Mouse (Mus musculus) MEL (cell line): ENCODE measurements around the gene Cdca5. TPM values are rescaled to one million over a fixed set of nuclear protein-coding genes. Genes with fewer than 3 reads are reported as not detected.

Source experiments
- DNase-seq: peaks from one replicate; pipeline ENCODE4 v3.0.0; 2011; ENCODE audit warnings: low read depth, low spot score
- H3K27ac ChIP-seq: 2 replicates; pipeline ENCODE4 v1.5.1; 2012; ENCODE audit warnings: low read depth, mild to moderate bottlenecking, control low read depth, low read length, moderate library complexity; ENCODE audit not compliant: control insufficient read depth
- H3K27me3 ChIP-seq, 2 experiments: fragments of 150-350 bp in 1 of 2; sonication (generic) in 1 of 2; 2 replicates each; pipeline ENCODE4 v1.6.1; 2012; ENCODE audit warnings: low read length in 2 of 2, mild to moderate bottlenecking in 2 of 2, improper control_type of control experiment in 1 of 2, moderate library complexity in 1 of 2; ENCODE audit not compliant: insufficient read depth in 2 of 2, control insufficient read depth in 1 of 2
- H3K36me3 ChIP-seq, 2 experiments: 2 replicates each; pipeline ENCODE4 v1.6.1; 2012 to 2014; ENCODE audit warnings: low read length in 2 of 2, improper control_type of control experiment in 1 of 2, inconsistent platforms in 1 of 2, mild to moderate bottlenecking in 1 of 2; ENCODE audit not compliant: insufficient read depth in 2 of 2, control insufficient read depth in 1 of 2
- H3K4me1 ChIP-seq, 2 experiments: fragments of 150-350 bp in 1 of 2; sonication (generic) in 1 of 2; 2 replicates each; pipeline ENCODE4 v1.6.1; 2012; ENCODE audit warnings: low read length in 2 of 2, improper control_type of control experiment in 1 of 2, mild to moderate bottlenecking in 1 of 2; ENCODE audit not compliant: insufficient read depth in 2 of 2, control insufficient read depth in 1 of 2
- H3K4me3 ChIP-seq, 2 experiments: fragments of 150-350 bp in 1 of 2; sonication (generic) in 1 of 2; 2 replicates each; pipeline ENCODE4 v1.5.1; 2012; ENCODE audit warnings: low read depth in 2 of 2, low read length in 2 of 2, mild to moderate bottlenecking in 2 of 2, moderate library complexity in 2 of 2, control low read depth in 1 of 2, improper control_type of control experiment in 1 of 2; ENCODE audit not compliant: control insufficient read depth in 1 of 2, insufficient read depth in 1 of 2
- H3K79me2 ChIP-seq: 2 replicates; pipeline ENCODE4 v1.6.1; 2012; ENCODE audit warnings: mild to moderate bottlenecking, low read length, moderate library complexity; ENCODE audit not compliant: control insufficient read depth, poor library complexity, insufficient read depth
- H3K9ac ChIP-seq: 2 replicates; pipeline ENCODE4 v1.6.1; 2012; ENCODE audit warnings: low read depth, mild to moderate bottlenecking, control low read depth, low read length, moderate library complexity; ENCODE audit not compliant: control insufficient read depth, poor library complexity, severe bottlenecking
- H3K9me3 ChIP-seq: fragments of 150-350 bp; sonication (generic); replicated peaks from 2 replicates; pipeline ENCODE4 v1.6.1; 2012; ENCODE audit warnings: mild to moderate bottlenecking, low read length, improper control_type of control experiment, moderate library complexity; ENCODE audit not compliant: insufficient read depth
- CHD1 ChIP-seq: IDR thresholded peaks from 2 replicates; pipeline ENCODE4 v1.6.1; 2012; ENCODE audit warnings: low read depth, mild to moderate bottlenecking, inconsistent platforms, low read length, improper control_type of control experiment
- CHD2 ChIP-seq: IDR thresholded peaks from 2 replicates; pipeline ENCODE4 v1.6.1; 2011; ENCODE audit warnings: low read length, improper control_type of control experiment
- CTCF ChIP-seq, 3 experiments: IDR thresholded peaks in 2 of 3; conservative IDR thresholded peaks in 1 of 3; 2 replicates each; pipeline ENCODE4 v1.5.1; 2011 to 2012; ENCODE audit warnings: low read length in 3 of 3, low read depth in 2 of 3, mild to moderate bottlenecking in 2 of 3, improper control_type of control experiment in 1 of 3, inconsistent platforms in 1 of 3, mixed read lengths in 1 of 3, moderate library complexity in 1 of 3; ENCODE audit not compliant: control insufficient read depth in 1 of 3, insufficient read depth in 1 of 3, poor library complexity in 1 of 3, severe bottlenecking in 1 of 3
- E2F4 ChIP-seq: IDR thresholded peaks from 2 replicates; pipeline ENCODE4 v1.6.1; 2011; ENCODE audit warnings: low read depth, low read length, improper control_type of control experiment, borderline replicate concordance
- GABPA ChIP-seq: IDR thresholded peaks from 2 replicates; pipeline ENCODE4 v1.6.1; 2012; ENCODE audit warnings: low read depth, mild to moderate bottlenecking, inconsistent platforms, low read length, improper control_type of control experiment, moderate library complexity
- HCFC1 ChIP-seq: IDR thresholded peaks from 2 replicates; pipeline ENCODE4 v1.6.1; 2012; ENCODE audit warnings: low read depth, mild to moderate bottlenecking, inconsistent platforms, low read length, improper control_type of control experiment, moderate library complexity
- JUND ChIP-seq: IDR thresholded peaks from 2 replicates; pipeline ENCODE4 v1.6.1; 2011; ENCODE audit warnings: low read depth, mild to moderate bottlenecking, improper control_type of control experiment, low read length
- KAT2A ChIP-seq: conservative IDR thresholded peaks from 2 replicates; pipeline ENCODE4 v1.6.1; 2012; ENCODE audit warnings: low read depth, low read length, improper control_type of control experiment, inconsistent platforms
- MAFK ChIP-seq: IDR thresholded peaks from 2 replicates; pipeline ENCODE4 v1.6.1; 2011; ENCODE audit warnings: low read depth, mild to moderate bottlenecking, low read length, improper control_type of control experiment, borderline replicate concordance
- MAX ChIP-seq: IDR thresholded peaks from 2 replicates; pipeline ENCODE4 v1.6.1; 2011; ENCODE audit warnings: low read length, improper control_type of control experiment
- MEF2A ChIP-seq: IDR thresholded peaks from 2 replicates; pipeline ENCODE4 v1.6.1; 2014; ENCODE audit warnings: low read depth, mild to moderate bottlenecking, inconsistent platforms, low read length, improper control_type of control experiment; ENCODE audit not compliant: poor library complexity, insufficient replicate concordance, severe bottlenecking; ENCODE audit errors: extremely low read depth
- MXI1 ChIP-seq: IDR thresholded peaks from 2 replicates; pipeline ENCODE4 v1.6.1; 2011; ENCODE audit warnings: mild to moderate bottlenecking, low read depth, low read length, improper control_type of control experiment
- MYC ChIP-seq: IDR thresholded peaks from 2 replicates; pipeline ENCODE4 v1.6.1; 2011; ENCODE audit warnings: low read depth, mild to moderate bottlenecking, low read length, improper control_type of control experiment, moderate library complexity
- NELFE ChIP-seq: IDR thresholded peaks from 2 replicates; pipeline ENCODE4 v1.6.1; 2011; ENCODE audit warnings: low read depth, low read length, improper control_type of control experiment
- SIN3A ChIP-seq: IDR thresholded peaks from 2 replicates; pipeline ENCODE4 v1.6.1; 2012; ENCODE audit warnings: low read length, improper control_type of control experiment, inconsistent platforms
- TAL1 ChIP-seq: IDR thresholded peaks from 2 replicates; pipeline ENCODE4 v1.6.1; 2012; ENCODE audit warnings: mild to moderate bottlenecking, inconsistent platforms, low read length, moderate library complexity, mixed read lengths
- TCF12 ChIP-seq: IDR thresholded peaks from 2 replicates; pipeline ENCODE4 v1.6.1; 2014; ENCODE audit warnings: low read depth, mild to moderate bottlenecking, inconsistent platforms, low read length, improper control_type of control experiment, moderate library complexity
- ZNF384 ChIP-seq: IDR thresholded peaks from 2 replicates; pipeline ENCODE4 v1.6.1; 2012; ENCODE audit warnings: low read depth, mild to moderate bottlenecking, inconsistent platforms, low read length, improper control_type of control experiment
- polyA plus RNA-seq, 2 experiments: library from polyadenylated mRNA; stranded (reverse) in 1 of 2; unstranded in 1 of 2; fragments of >175 nt in 1 of 2; fragments of >200 nt in 1 of 2; gene quantifications; 2 replicates each; pipeline versions ENCODE4 v1.2.1 to v1.2.4; 2012; ENCODE audit warnings: low replicate concordance in 2 of 2, low read depth in 1 of 2; ENCODE audit not compliant: insufficient read length in 2 of 2, insufficient read depth in 1 of 2, missing spikeins in 1 of 2
- total RNA-seq: library from RNA; depleted of rRNA; stranded (reverse); fragments of 300-350 nt; gene quantifications from 2 replicates; pipeline ENCODE4 v1.2.3, GENCODE M21; 2012

The Cdca5 gene
- total and polyA plus RNA-seq, 3 experiments = 48.5 to 56.5 TPM; not detected in 1

DNA sequence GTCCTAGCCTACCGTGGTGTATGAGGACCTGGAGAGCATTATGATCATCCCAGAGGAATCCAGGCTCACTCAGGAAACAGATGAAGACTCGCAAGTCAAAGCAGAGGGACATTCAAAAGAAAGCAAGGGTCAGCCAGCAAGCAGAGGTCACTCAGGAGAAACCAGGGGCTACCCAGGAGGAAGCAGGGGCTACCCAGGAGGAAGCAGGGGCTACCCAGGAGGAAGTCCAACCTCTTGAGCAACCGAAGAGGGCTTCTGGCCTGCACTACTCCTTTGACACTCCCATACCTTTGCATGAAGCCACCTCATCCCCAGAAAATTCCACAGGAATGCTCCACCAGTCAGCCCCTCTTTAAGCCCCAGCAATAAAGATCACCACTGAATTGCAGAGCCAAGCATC lies 13.1 kb downstream of the Cdca5 start:
- DNase-seq = no peak
- H3K27ac ChIP-seq = no peak overlapping the region
- H3K4me3 ChIP-seq = no peak overlapping the region
- no peaks in the 10 kb centered on the region for H3K9me3 ChIP-seq
- H3K36me3 ChIP-seq = peaks cover 2 to 16% of the 10 kb centered on the region in 2 experiments; a peak in 3 of 4 replicates
- H3K9ac ChIP-seq = no peak overlapping the region
- no peaks in the 10 kb centered on the region for H3K27me3 ChIP-seq
- H3K4me1 ChIP-seq = peaks cover 10 to 21% of the 10 kb centered on the region in 2 experiments
- no peaks in the 10 kb centered on the region for H3K79me2 ChIP-seq
- TF ChIP-seq E2F4 (no peak), MXI1 (no peak), SIN3A (no peak), MAFK (no peak), KAT2A (no peak), HCFC1 (no peak), MEF2A (no peak), MYC (no peak), CHD1 (no peak), CTCF (IDR thresholded peaks at IDR 0.05 in 2 of 3, conservative IDR thresholded peaks at IDR 0.05 in 1 of 3; ENCODE audit: control insufficient read depth in 1 of 3, insufficient read depth in 1 of 3, low read depth in 2 of 3, low read length in 3 of 3, poor library complexity in 1 of 3, severe bottlenecking in 1 of 3) (no peak), CHD2 (no peak), GABPA (no peak), TAL1 (no peak), JUND (no peak), MAX (no peak)
- TF ChIP-seq, all 39 proteins: peak for 0

- Histone ChIP-seq H3K79me2 (no peaks in the 10 kb centered on the region), H3K36me3 (peaks cover 0 to 39% of the 10 kb centered on the region in 2 experiments; a peak in 2 of 4 replicates), H3K27me3 (no peaks in the 10 kb centered on the region), H3K4me3 (no peak overlapping the region), H3K27ac (no peak overlapping the region), H3K9me3 (no peaks in the 10 kb centered on the region), H3K4me1 (peaks cover 28 to 43% of the 10 kb centered on the region in 2 experiments), H3K9ac (no peak overlapping the region)
- TF ChIP-seq ZNF384 (no peak), NELFE (no peak), TCF12 (no peak)
- DNase-seq = no peak
Measured at GRCm38 (mm10) chr19:6101186-6101585, 16.4 kb downstream of the Cdca5 start.
